Mouse (Mus musculus): ENCODE measurements around the gene Saxo1. TPM values are rescaled to one million over a fixed set of nuclear protein-coding genes. Genes with fewer than 3 reads are reported as not detected.

Gene Saxo1
- polyA plus RNA-seq, 1 experiment from 2014 or later, result not detected

DNA sequence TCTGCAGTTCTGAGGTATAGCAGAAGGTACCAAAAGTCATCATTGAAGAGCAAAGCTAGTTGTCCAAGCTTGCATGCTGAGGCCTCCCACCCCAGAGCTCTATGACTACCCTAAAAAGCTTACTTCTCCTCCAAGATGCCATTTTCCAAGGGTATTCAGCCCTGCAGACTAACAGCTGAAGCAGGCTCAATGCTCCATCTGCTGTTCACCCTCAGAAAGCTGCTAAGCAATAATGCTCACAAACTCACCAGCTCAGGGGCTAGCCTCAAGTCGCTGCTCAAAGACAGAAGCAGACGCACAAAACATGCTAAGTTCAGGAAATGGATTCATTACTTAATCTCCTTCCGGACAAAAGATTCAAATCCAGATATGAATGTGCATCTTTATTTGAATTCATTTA, 77.2 kb downstream of the Saxo1 start:
- H3K4me3 ChIP-seq (ENCODE audit: low read length), result no peak overlapping the region
- no peak for ATAC-seq (replicated peaks; ENCODE audit: extremely low read depth, insufficient read depth, low FRiP score)
- WGBS, result 68% methylated on average over 3 of the region's 3 CpGs

DNA sequence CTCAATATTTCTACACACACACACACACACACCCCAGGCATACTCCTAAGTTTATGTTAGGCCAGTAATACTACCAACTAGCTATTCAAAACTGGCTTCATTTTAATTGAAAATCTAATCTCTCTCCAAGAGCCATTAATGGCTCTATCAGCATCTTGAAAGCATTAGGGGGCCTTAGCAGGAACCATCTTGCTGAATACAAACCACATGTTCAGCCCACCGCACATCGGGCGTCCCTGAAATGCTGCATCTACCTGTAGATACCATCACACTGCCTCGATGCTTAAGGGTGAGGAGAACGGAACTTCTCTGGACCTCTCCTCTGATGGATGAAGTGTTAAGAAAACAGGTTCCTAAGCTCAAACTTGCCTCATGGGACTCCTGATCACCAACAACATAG, 93.3 kb downstream of the Saxo1 start:
- no peak for ATAC-seq (replicated peaks; ENCODE audit: extremely low read depth, insufficient read depth, low FRiP score)
- Histone ChIP-seq H3K9ac (ENCODE audit: low read length) (no peak overlapping the region), H3K4me2 (ENCODE audit: low read depth, low read length) (no peak overlapping the region), H3K27ac (ENCODE audit: low read length) (no peak overlapping the region), H3K27me3 (ENCODE audit: control insufficient read depth, insufficient read depth, low read length) (no peaks in the 10 kb centered on the region), H3K9me3 (replicated peaks; ENCODE audit: control insufficient read depth, low read length) (no peaks in the 10 kb centered on the region), H3K36me3 (ENCODE audit: control insufficient read depth, insufficient read depth) (no peaks in the 10 kb centered on the region), H3K4me3 (ENCODE audit: low read length) (no peak overlapping the region), H3K4me1 (ENCODE audit: control insufficient read depth, insufficient read depth, low read length) (no peaks in the 10 kb centered on the region)
- 83% methylated on average over 5 of the region's 5 CpGs for WGBS

More for the DNA sequence above, 77.2 kb downstream of the Saxo1 start:
- Histone ChIP-seq H3K27ac (ENCODE audit: low read length) (no peak overlapping the region), H3K9me3 (replicated peaks; ENCODE audit: control insufficient read depth, low read length) (no peaks in the 10 kb centered on the region), H3K9ac (ENCODE audit: low read length) (no peak overlapping the region), H3K27me3 (ENCODE audit: control insufficient read depth, insufficient read depth, low read length) (no peaks in the 10 kb centered on the region), H3K36me3 (ENCODE audit: control insufficient read depth, insufficient read depth) (no peaks in the 10 kb centered on the region), H3K4me2 (ENCODE audit: low read depth, low read length) (no peak overlapping the region), H3K4me1 (ENCODE audit: control insufficient read depth, insufficient read depth, low read length) (no peaks in the 10 kb centered on the region)

DNA sequence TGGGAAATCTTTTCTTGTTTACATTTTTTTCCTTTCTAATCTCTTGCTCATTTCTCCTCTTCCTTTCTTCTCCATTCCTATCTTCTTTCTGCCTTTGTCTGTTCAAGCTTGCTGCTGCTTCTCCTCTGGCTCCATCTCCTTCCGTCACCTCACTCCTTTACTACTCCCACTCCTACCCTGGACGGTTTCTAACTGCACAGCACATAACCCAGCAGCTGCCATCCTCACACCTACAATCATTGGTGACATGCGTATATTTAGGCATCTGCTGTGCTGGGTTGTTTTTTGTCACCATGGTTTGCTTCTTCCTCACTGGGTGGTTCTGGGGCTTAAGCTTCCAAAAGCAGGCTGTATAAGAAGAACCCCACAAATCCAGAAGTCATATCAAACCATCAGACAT, 107.7 kb downstream of the Saxo1 start:
- no peaks in the 10 kb centered on the region for H3K36me3 ChIP-seq (ENCODE audit: control insufficient read depth, insufficient read depth)
- H3K4me1 ChIP-seq (ENCODE audit: control insufficient read depth, insufficient read depth, low read length), result no peaks in the 10 kb centered on the region
- no peak overlapping the region for H3K27ac ChIP-seq (ENCODE audit: low read length)
- no peak for ATAC-seq (replicated peaks; ENCODE audit: extremely low read depth, insufficient read depth, low FRiP score)
- H3K9me3 ChIP-seq (replicated peaks; ENCODE audit: control insufficient read depth, low read length), result no peaks in the 10 kb centered on the region
- H3K9ac ChIP-seq (ENCODE audit: low read length), result no peak overlapping the region
- H3K4me2 ChIP-seq (ENCODE audit: low read depth, low read length), result no peak overlapping the region
- no peak overlapping the region for H3K4me3 ChIP-seq (ENCODE audit: low read length)
- H3K27me3 ChIP-seq (ENCODE audit: control insufficient read depth, insufficient read depth, low read length), result no peaks in the 10 kb centered on the region
- 80% methylated on average over 3 of the region's 3 CpGs for WGBS

GRCm38 (mm10) chr4:86436336-86436735, 121.8 kb downstream of the Saxo1 start:
- ATAC-seq (replicated peaks; ENCODE audit: extremely low read depth, insufficient read depth, low FRiP score), result no peak
- H3K9ac ChIP-seq (ENCODE audit: low read length), result no peak overlapping the region
- H3K27ac ChIP-seq (ENCODE audit: low read length), result no peak overlapping the region
- no peaks in the 10 kb centered on the region for H3K9me3 ChIP-seq (replicated peaks; ENCODE audit: control insufficient read depth, low read length)
- H3K4me3 ChIP-seq (ENCODE audit: low read length), result no peak overlapping the region
- H3K27me3 ChIP-seq (ENCODE audit: control insufficient read depth, insufficient read depth, low read length), result no peaks in the 10 kb centered on the region
- H3K36me3 ChIP-seq (ENCODE audit: control insufficient read depth, insufficient read depth), result no peaks in the 10 kb centered on the region
- WGBS, result 85% methylated on average over 3 of the region's 3 CpGs
- H3K4me2 ChIP-seq (ENCODE audit: low read depth, low read length), result no peak overlapping the region
- H3K4me1 ChIP-seq (ENCODE audit: control insufficient read depth, insufficient read depth, low read length), result no peaks in the 10 kb centered on the region

GRCm38 (mm10) chr4:86435631-86436030, 122.5 kb downstream of the Saxo1 start:
- no peaks in the 10 kb centered on the region for H3K4me1 ChIP-seq (ENCODE audit: control insufficient read depth, insufficient read depth, low read length)
- H3K9me3 ChIP-seq (replicated peaks; ENCODE audit: control insufficient read depth, low read length), result no peaks in the 10 kb centered on the region
- H3K27me3 ChIP-seq (ENCODE audit: control insufficient read depth, insufficient read depth, low read length), result no peaks in the 10 kb centered on the region
- H3K4me2 ChIP-seq (ENCODE audit: low read depth, low read length), result no peak overlapping the region
- H3K4me3 ChIP-seq (ENCODE audit: low read length), result no peak overlapping the region
- no peak overlapping the region for H3K27ac ChIP-seq (ENCODE audit: low read length)
- ATAC-seq (replicated peaks; ENCODE audit: extremely low read depth, insufficient read depth, low FRiP score), result no peak
- H3K9ac ChIP-seq (ENCODE audit: low read length), result no peak overlapping the region
- no peaks in the 10 kb centered on the region for H3K36me3 ChIP-seq (ENCODE audit: control insufficient read depth, insufficient read depth)
- 89% methylated on average over 3 of the region's 3 CpGs for WGBS

DNA sequence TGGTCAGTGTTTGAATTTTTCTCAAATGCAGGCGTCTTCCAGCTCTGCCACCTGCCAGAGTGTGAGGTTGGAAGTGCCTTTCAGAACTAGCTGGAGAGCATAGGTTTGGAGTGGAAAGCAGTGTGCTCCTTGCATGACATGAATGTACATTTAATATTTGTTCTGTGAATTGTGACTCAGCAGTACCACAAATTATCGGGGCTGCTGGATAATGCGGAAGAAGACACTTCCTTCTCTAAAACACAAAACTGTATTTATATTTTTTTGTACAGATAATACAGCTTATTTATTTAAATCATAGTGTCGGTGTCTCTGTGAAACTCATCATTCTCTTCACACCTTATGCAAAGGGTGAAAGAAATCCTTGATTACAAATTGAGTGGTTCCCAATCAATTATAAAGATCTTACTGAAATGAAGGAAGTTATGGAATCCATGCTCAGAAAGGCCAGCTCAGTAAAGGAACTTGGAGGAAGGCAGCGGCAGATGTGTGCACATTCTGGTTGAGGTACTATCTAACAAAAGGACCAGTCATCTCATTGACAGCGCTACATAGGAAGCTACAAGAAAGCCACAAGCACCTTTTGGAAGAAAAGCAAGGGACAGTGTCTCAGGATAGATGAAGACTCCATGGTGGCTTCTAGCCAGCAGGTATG, 129.9 kb downstream of the Saxo1 start:
- Histone ChIP-seq H3K27ac (ENCODE audit: low read length) (no peak overlapping the region), H3K9me3 (replicated peaks; ENCODE audit: control insufficient read depth, low read length) (no peaks in the 10 kb centered on the region), H3K4me2 (ENCODE audit: low read depth, low read length) (no peak overlapping the region), H3K9ac (ENCODE audit: low read length) (no peak overlapping the region), H3K4me1 (ENCODE audit: control insufficient read depth, insufficient read depth, low read length) (peaks cover 11% of the 10 kb centered on the region), H3K36me3 (ENCODE audit: control insufficient read depth, insufficient read depth) (no peaks in the 10 kb centered on the region), H3K27me3 (ENCODE audit: control insufficient read depth, insufficient read depth, low read length) (no peaks in the 10 kb centered on the region), H3K4me3 (ENCODE audit: low read length) (no peak overlapping the region)
- WGBS, result 83% methylated on average over 6 of the region's 6 CpGs
- ATAC-seq (replicated peaks; ENCODE audit: extremely low read depth, insufficient read depth, low FRiP score), result no peak

GRCm38 (mm10) chr4:86427312-86427711, 130.8 kb downstream of the Saxo1 start:
- no peaks in the 10 kb centered on the region for H3K27me3 ChIP-seq (ENCODE audit: control insufficient read depth, insufficient read depth, low read length)
- no peak overlapping the region for H3K27ac ChIP-seq (ENCODE audit: low read length)
- no peak overlapping the region for H3K4me2 ChIP-seq (ENCODE audit: low read depth, low read length)
- peaks cover 11% of the 10 kb centered on the region for H3K4me1 ChIP-seq (ENCODE audit: control insufficient read depth, insufficient read depth, low read length)
- ATAC-seq (replicated peaks; ENCODE audit: extremely low read depth, insufficient read depth, low FRiP score), result no peak
- H3K9ac ChIP-seq (ENCODE audit: low read length), result no peak overlapping the region
- H3K9me3 ChIP-seq (replicated peaks; ENCODE audit: control insufficient read depth, low read length), result no peaks in the 10 kb centered on the region
- H3K36me3 ChIP-seq (ENCODE audit: control insufficient read depth, insufficient read depth), result no peaks in the 10 kb centered on the region
- WGBS, result 65% methylated on average over 5 of the region's 5 CpGs
- H3K4me3 ChIP-seq (ENCODE audit: low read length), result no peak overlapping the region

- H3K27ac ChIP-seq (ENCODE audit: low read length), result no peak overlapping the region
- H3K4me2 ChIP-seq (ENCODE audit: low read depth, low read length), result no peak overlapping the region
- H3K4me1 ChIP-seq (ENCODE audit: control insufficient read depth, insufficient read depth, low read length), result peaks cover 11% of the 10 kb centered on the region
- no peaks in the 10 kb centered on the region for H3K27me3 ChIP-seq (ENCODE audit: control insufficient read depth, insufficient read depth, low read length)
- H3K36me3 ChIP-seq (ENCODE audit: control insufficient read depth, insufficient read depth), result no peaks in the 10 kb centered on the region
- no peaks in the 10 kb centered on the region for H3K9me3 ChIP-seq (replicated peaks; ENCODE audit: control insufficient read depth, low read length)
- 88% methylated on average over 11 of the region's 11 CpGs for WGBS
- no peak overlapping the region for H3K9ac ChIP-seq (ENCODE audit: low read length)
- no peak overlapping the region for H3K4me3 ChIP-seq (ENCODE audit: low read length)
- no peak for ATAC-seq (replicated peaks; ENCODE audit: extremely low read depth, insufficient read depth, low FRiP score)
These were observed 131.6 kb downstream of the Saxo1 start for GRCm38 (mm10) chr4:86426549-86426948.

DNA sequence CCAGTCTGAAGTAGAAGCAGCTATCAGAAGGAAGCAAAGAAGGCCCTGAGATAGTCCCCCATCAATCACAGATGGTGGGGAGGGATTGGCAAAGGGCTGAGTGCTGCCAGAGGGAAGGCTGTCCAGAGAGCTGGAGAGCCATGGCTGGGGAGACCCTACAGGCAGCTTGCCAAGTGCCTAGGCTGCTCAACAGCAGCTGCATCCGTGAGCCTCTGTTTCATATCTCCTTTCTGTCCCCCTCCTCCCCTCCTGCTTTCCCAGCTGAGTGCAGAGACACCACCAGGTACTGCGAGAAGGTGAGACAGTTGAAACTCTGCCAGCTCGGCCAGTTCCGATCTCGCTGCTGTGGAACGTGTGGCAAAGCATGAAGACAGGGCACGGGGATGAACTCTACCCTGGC, 132.5 kb downstream of the Saxo1 start:
- Histone ChIP-seq H3K4me3 (ENCODE audit: low read length) (no peak overlapping the region), H3K27me3 (ENCODE audit: control insufficient read depth, insufficient read depth, low read length) (no peaks in the 10 kb centered on the region), H3K36me3 (ENCODE audit: control insufficient read depth, insufficient read depth) (no peaks in the 10 kb centered on the region), H3K4me1 (ENCODE audit: control insufficient read depth, insufficient read depth, low read length) (peaks cover 11% of the 10 kb centered on the region), H3K4me2 (ENCODE audit: low read depth, low read length) (peak overlapping the region; percentile 32; the same call in 1 of the 2 replicates), H3K9ac (ENCODE audit: low read length) (no peak overlapping the region), H3K9me3 (replicated peaks; ENCODE audit: control insufficient read depth, low read length) (no peaks in the 10 kb centered on the region), H3K27ac (ENCODE audit: low read length) (0 out of 2 replicates have a peak overlapping the region, but pooled peaks have one; percentile 37)
- 27% methylated on average over 7 of the region's 7 CpGs for WGBS
- peak; percentile 32; the same call in 1 of the 2 replicates for ATAC-seq (replicated peaks; ENCODE audit: extremely low read depth, insufficient read depth, low FRiP score)
